Mouse (Mus musculus): ENCODE data around the gene Ctnnd2.

GRCm38 (mm10) chr15:30173370-30173941 lies 1.1 kb downstream of the Ctnnd2 start:
- TF ChIP-seq CTCF (IDR thresholded peaks at IDR 0.05; ENCODE audit: low read depth, low read length) (no peak), POLR2A (IDR thresholded peaks at IDR 0.05; ENCODE audit: extremely low read depth, insufficient read depth, low read length) (no peak)
